Mouse (Mus musculus) thymus, adult 2 months (tissue): ENCODE data around the gene Cnot6l. TPM values are rescaled to one million over a fixed set of nuclear protein-coding genes. Genes with fewer than 3 reads are reported as not detected.

Experiments used
- DNase-seq: peaks from one replicate; pipeline ENCODE4 v3.0.0; 2021
- H3K27ac ChIP-seq: fragments of 200-500 bp; 2 replicates; pipeline ENCODE4 v1.5.1; 2012; ENCODE audit warnings: low read length, control low read depth; ENCODE audit not compliant: control insufficient read depth, insufficient read depth
- H3K27me3 ChIP-seq: fragments of 200-500 bp; 2 replicates; pipeline ENCODE4 v1.6.1; 2012; ENCODE audit warnings: mild to moderate bottlenecking, low read length, moderate library complexity, mixed read lengths; ENCODE audit not compliant: control insufficient read depth, insufficient read depth
- H3K36me3 ChIP-seq: fragments of 200-500 bp; 2 replicates; pipeline ENCODE4 v1.6.1; 2012; ENCODE audit warnings: mild to moderate bottlenecking, low read length, moderate library complexity; ENCODE audit not compliant: control insufficient read depth, insufficient read depth
- H3K4me1 ChIP-seq: fragments of 200-500 bp; replicated peaks from 2 replicates; pipeline ENCODE4 v1.6.1; 2012; ENCODE audit warnings: low read length; ENCODE audit not compliant: control insufficient read depth, insufficient read depth
- H3K4me3 ChIP-seq: fragments of 200-500 bp; 2 replicates; pipeline ENCODE4 v1.5.1; 2012; ENCODE audit warnings: mild to moderate bottlenecking, low read length, control low read depth, moderate library complexity; ENCODE audit not compliant: control insufficient read depth, insufficient read depth
- CTCF ChIP-seq: fragments of 200-500 bp; IDR thresholded peaks from 2 replicates; pipeline ENCODE4 v1.5.1; 2012; ENCODE audit warnings: mild to moderate bottlenecking, control low read depth, low read length, moderate library complexity, borderline replicate concordance; ENCODE audit not compliant: control insufficient read depth, poor library complexity, insufficient read depth; ENCODE audit errors: extremely low read depth
- POLR2A ChIP-seq: fragments of 200-500 bp; IDR thresholded peaks from 2 replicates; pipeline ENCODE4 v1.6.1; 2012; ENCODE audit warnings: mild to moderate bottlenecking, low read length, control low read depth, moderate library complexity; ENCODE audit not compliant: control insufficient read depth, poor library complexity, insufficient read depth; ENCODE audit errors: extremely low read depth
- WGBS: fragments of 180-500 bp; shearing (Covaris S2); methylation state at CpG from one replicate; pipeline ENCODE4 v1.1.7; 2018; 5-methylcytosine and 5-hydroxymethylcytosine counted together
- polyA plus RNA-seq: library from polyadenylated mRNA; depleted of rRNA; stranded (reverse); fragments of >200 nt; gene quantifications from 2 replicates; pipeline ENCODE4 v1.2.3, GENCODE M21; 2012; rRNA removed

The Cnot6l gene
- polyA plus RNA-seq: 23.0 and 27.3 TPM in 2 replicates

DNA sequence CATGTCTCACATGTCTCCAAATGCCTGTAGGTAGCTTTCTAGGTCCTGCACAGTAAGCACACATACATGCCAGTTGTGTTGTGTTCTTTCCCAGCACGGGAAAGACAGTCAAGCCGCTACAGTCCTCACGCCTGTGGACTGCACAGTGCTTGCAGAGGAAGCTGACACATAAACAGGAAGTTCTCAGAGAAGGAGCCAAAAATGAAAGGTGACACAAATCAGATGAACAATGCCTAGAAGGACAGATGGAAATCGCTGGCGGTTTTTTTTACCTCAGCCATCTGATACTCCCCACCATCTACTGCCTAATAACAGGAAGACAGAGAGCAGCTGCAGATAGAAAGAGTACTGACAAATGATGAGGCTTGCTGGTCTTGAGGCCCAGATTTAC is at the start of gene Cnot6l:
Cnot6l (minus strand) TSS at position 151 of the 391 bp plus-strand sequence.
- WGBS: 0% methylated on average over 5 of the region's 5 CpGs
- H3K27ac ChIP-seq: peak within 1 kb of the TSS; percentile 100
- peak within 1 kb of the TSS; percentile 77 for H3K4me3 ChIP-seq
- no peaks in the 10 kb centered on the region for H3K27me3 ChIP-seq
- peak; percentile 72 for TF ChIP-seq POLR2A
- no peak for TF ChIP-seq CTCF
- H3K4me1 ChIP-seq: peaks cover 3% of the 10 kb centered on the region; the same call in 1 of the 2 replicates
- peak; percentile 63 for DNase-seq
- H3K36me3 ChIP-seq: no peaks in the 10 kb centered on the region

GRCm38 (mm10) chr5:96209916-96210583 is 46.1 kb upstream of the Cnot6l start:
- H3K27me3 ChIP-seq: no peaks in the 10 kb centered on the region
- WGBS: under 1% methylated on average over 35 of the region's 35 CpGs
- H3K4me1 ChIP-seq: peaks cover 5% of the 10 kb centered on the region
- no peak for TF ChIP-seq CTCF
- peak; percentile 92 for TF ChIP-seq POLR2A
- no peaks in the 10 kb centered on the region for H3K36me3 ChIP-seq
- peak; percentile 94 for DNase-seq
- H3K4me3 ChIP-seq: peak overlapping the region; percentile 63
- H3K27ac ChIP-seq: peak overlapping the region; percentile 90

GRCm38 (mm10) chr5:96209459-96209858 is 45.5 kb upstream of the Cnot6l start, which contains the start of gene Mrpl1:
TSS of gene Mrpl1 (plus strand) at chr5:96209493.
- peak; percentile 63 for DNase-seq
- Histone ChIP-seq H3K4me1 (peaks cover 5% of the 10 kb centered on the region), H3K27ac (peak within 1 kb of the TSS; percentile 90), H3K27me3 (no peaks in the 10 kb centered on the region), H3K36me3 (no peaks in the 10 kb centered on the region), H3K4me3 (peak within 1 kb of the TSS; percentile 63)
- under 1% methylated on average over 17 of the region's 17 CpGs for WGBS
- TF ChIP-seq CTCF (no peak), POLR2A (no peak)

DNA sequence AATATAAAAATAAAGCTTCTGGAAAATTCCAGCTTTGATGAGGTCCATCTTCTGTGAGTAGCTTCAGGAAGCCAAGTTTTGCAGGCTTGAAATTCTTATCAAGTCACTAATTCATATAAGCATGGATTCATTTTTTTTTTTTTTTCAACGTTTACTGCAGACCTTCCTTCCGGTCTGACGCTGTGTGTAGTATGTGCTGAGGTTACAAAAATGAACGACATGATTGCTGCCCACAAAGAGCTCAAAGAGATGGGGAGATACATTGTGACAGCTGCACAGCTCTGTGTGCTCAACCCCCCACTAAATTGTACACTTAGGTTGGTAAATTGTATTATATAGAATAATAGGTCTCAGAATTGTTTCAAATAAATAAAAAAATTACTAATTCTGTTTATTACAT is 44.6 kb upstream of the Cnot6l start:
- no peak overlapping the region for H3K4me3 ChIP-seq
- no peaks in the 10 kb centered on the region for H3K27me3 ChIP-seq
- WGBS: under 1% methylated on average over 4 of the region's 4 CpGs
- peaks cover 5% of the 10 kb centered on the region for H3K4me1 ChIP-seq
- no peaks in the 10 kb centered on the region for H3K36me3 ChIP-seq
- no peak overlapping the region; the same call in 1 of the 2 replicates for H3K27ac ChIP-seq
- TF ChIP-seq CTCF (no peak), POLR2A (no peak)
- peak; percentile 43 for DNase-seq

DNA sequence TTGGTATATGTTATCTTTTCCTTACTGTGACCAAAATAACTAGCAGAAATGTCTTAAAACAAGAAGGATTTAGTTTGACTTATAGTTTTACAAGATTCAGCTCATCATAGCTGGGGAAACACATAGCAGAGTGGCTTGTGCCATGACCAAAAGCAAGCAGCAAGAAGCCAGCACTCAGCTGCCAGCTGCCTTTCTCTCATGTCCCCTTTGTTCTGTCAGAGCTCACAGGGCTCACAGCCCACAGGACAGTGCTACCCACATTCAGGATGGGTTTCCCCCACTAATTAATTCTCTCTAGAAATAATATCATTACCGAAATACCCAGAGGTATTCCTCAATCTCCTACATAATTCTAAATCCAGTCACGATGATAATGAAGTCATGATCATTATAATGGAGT is 43.6 kb upstream of the Cnot6l start:
- Histone ChIP-seq H3K27ac (peak overlapping the region; percentile 16; the same call in 1 of the 2 replicates), H3K4me1 (peaks cover 5% of the 10 kb centered on the region), H3K36me3 (no peaks in the 10 kb centered on the region), H3K27me3 (no peaks in the 10 kb centered on the region), H3K4me3 (no peak overlapping the region)
- TF ChIP-seq CTCF (no peak), POLR2A (no peak)
- 86% methylated on average over 2 of the region's 2 CpGs for WGBS
- no peak for DNase-seq

DNA sequence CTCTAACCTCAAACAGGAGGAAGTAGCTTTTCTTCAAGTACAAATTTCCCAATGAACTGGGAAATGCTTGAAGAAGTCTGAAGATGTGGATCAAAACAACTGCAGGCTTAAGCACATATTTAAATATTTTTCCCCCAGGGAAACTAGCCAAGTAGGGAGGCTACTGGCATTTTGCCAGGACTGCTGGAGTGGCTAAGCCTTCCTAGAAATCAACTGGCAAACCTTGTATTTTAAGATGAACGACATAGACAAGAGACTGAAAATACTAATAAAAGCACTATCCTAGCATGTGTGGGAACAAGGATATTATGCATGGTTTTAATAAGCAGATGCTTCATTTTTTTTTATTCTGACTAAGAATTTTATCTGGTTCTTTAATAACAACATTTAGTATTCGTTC is 42.9 kb upstream of the Cnot6l start:
- Histone ChIP-seq H3K4me3 (no peak overlapping the region), H3K27me3 (no peaks in the 10 kb centered on the region), H3K36me3 (no peaks in the 10 kb centered on the region), H3K4me1 (peaks cover 5% of the 10 kb centered on the region), H3K27ac (no peak overlapping the region)
- WGBS: 42% methylated on average over 2 of the region's 2 CpGs
- TF ChIP-seq POLR2A (no peak), CTCF (no peak)
- DNase-seq: no peak
